Comparison of ENCODE assay signal across 18 mouse cellular contexts in genomic region chr8:30682169-30682568, GRCm38 (mm10).
"Had no signal": no experiment of that assay in that cellular context is flagged by ENCODE, and none has a peak within 500 bp of the region (broad histone marks: within the 10 kb centered on the region; RNA-seq: fewer than 3 reads in every experiment).

No protein-coding gene starts in this region.

- DNase-seq: lung, adult 18-20 months; lung, embryonic 14.5 days; lung, postnatal 10 days; lung, postnatal 4 days; retina, postnatal 1 day; right cerebral cortex, adult 18-20 months; right cerebral cortex, postnatal 25 days; right cerebral cortex, postnatal 4 days; spleen, adult 18-20 months; thymus, adult 18-20 months; thymus, postnatal 14 days; thymus, postnatal 36 days had no signal

- H3K36me3 ChIP-seq: midbrain, embryonic 13.5 days; neural tube, embryonic 13.5 days; neural tube, embryonic 15.5 days had no signal

- H3K4me3 ChIP-seq: midbrain, embryonic 13.5 days; myocyte; neural tube, embryonic 13.5 days; neural tube, embryonic 15.5 days had no signal

- ATAC-seq: midbrain, embryonic 13.5 days had no signal

- H3K27ac ChIP-seq: liver, embryonic 14.5 days; midbrain, embryonic 13.5 days; neural tube, embryonic 13.5 days; neural tube, embryonic 15.5 days had no signal

- H3K9me3 ChIP-seq: midbrain, embryonic 13.5 days; neural tube, embryonic 13.5 days; neural tube, embryonic 15.5 days had no signal

- H3K4me1 ChIP-seq: midbrain, embryonic 13.5 days; neural tube, embryonic 13.5 days; neural tube, embryonic 15.5 days had no signal

- H3K9ac ChIP-seq: liver, embryonic 14.5 days; lung, embryonic 14.5 days; midbrain, embryonic 13.5 days; neural tube, embryonic 13.5 days; neural tube, embryonic 15.5 days had no signal

- H3K4me2 ChIP-seq: lung, embryonic 14.5 days; midbrain, embryonic 11.5 days; midbrain, embryonic 13.5 days; neural tube, embryonic 13.5 days; neural tube, embryonic 15.5 days had no signal

- H3K27me3 ChIP-seq: midbrain, embryonic 13.5 days; neural tube, embryonic 13.5 days; neural tube, embryonic 15.5 days had no signal
